Mouse (Mus musculus): ENCODE data around the gene Rbm20. TPM values are rescaled to one million over a fixed set of nuclear protein-coding genes. Genes with fewer than 3 reads are reported as not detected.

The Rbm20 gene
- polyA plus RNA-seq, 1 experiment = 3.8 TPM

DNA sequence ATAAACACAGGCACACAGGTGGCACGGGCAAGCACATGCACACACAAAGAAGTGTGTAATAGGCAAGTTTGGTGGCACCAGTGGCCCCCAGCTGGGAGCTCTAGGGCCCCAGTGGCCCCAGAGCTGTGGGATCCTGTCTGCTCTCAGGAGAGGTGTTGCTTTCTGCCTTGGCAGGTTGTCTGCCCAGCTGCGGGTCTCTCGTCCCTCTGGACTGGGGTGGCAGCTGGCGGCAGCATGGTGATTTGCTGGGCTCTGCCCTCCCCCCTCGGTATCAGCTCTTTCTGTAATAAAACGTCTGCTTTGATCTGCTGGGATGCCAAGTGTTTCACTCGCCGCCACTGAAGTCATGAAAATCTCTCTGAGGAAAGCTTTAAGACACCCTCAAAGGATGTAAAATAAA is 10.4 kb upstream of the Rbm20 start:
- TF ChIP-seq POLR2A (IDR thresholded peaks at IDR 0.05; ENCODE audit: borderline replicate concordance, extremely low read depth, low read depth, low read length) (no peak), CTCF (IDR thresholded peaks at IDR 0.05; ENCODE audit: insufficient read depth, low read length) (no peak)
- no peaks in the 10 kb centered on the region for H3K4me1 ChIP-seq (ENCODE audit: control insufficient read depth, insufficient read depth, low read length)
- no peak for DNase-seq
- 34% methylated on average over 8 of the region's 8 CpGs for WGBS
- H3K4me3 ChIP-seq (replicated peaks; ENCODE audit: extremely low read depth, low read depth, low read length) = no peak overlapping the region

DNA sequence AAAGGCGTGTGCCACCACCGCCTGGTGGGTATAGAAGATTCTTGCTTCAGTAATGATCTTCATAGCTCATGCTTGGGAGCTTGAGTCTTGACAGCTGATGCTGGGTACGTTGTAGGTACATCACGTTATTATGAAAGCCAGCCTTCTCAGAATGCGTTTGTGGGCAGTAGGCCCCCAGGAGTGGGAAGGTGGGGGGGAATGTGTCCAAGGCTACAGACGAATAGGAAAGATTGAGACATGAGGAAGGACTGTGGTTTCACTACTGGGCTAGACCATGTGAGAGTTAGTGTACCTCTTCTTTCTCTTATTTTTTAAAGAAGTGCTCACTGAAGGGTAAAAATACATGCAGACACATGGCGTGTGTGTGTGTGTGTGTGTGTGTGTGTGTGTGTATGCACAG is 8.3 kb upstream of the Rbm20 start:
- WGBS = 80% methylated on average over 7 of the region's 7 CpGs
- DNase-seq = no peak
- H3K4me3 ChIP-seq (replicated peaks; ENCODE audit: extremely low read depth, low read depth, low read length) = no peak overlapping the region
- no peaks in the 10 kb centered on the region for H3K4me1 ChIP-seq (ENCODE audit: control insufficient read depth, insufficient read depth, low read length)
- TF ChIP-seq CTCF (IDR thresholded peaks at IDR 0.05; ENCODE audit: insufficient read depth, low read length) (no peak), POLR2A (IDR thresholded peaks at IDR 0.05; ENCODE audit: borderline replicate concordance, extremely low read depth, low read depth, low read length) (no peak)

DNA sequence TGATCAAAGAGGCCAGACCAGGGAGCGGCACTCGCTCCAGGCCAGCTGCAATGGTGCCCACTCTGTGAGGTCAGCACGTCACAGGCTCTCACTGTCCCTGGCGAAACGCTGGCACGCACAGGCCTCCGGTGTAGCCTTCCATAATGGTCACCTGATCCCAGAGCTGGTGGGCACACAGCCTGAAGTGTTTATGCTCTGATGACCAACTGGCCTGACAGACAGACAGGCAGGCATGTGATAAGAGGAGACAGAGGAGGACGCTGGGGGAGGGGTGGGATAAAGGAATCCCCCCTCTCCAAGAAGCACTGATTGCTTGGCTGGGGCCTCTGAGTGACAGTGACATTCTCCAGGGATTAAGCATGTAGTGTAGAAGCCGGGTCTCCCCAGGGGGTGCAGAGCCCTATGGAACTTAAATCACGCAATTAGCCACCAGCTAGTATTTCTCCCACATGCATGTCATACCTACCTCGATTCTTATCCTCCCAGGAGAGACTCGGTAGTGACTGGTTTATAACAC is 6.4 kb upstream of the Rbm20 start:
- no peak for DNase-seq
- H3K4me3 ChIP-seq (replicated peaks; ENCODE audit: extremely low read depth, low read depth, low read length) = no peak overlapping the region
- no peak for TF ChIP-seq CTCF (IDR thresholded peaks at IDR 0.05; ENCODE audit: insufficient read depth, low read length)
- TF ChIP-seq POLR2A (IDR thresholded peaks at IDR 0.05; ENCODE audit: borderline replicate concordance, extremely low read depth, low read depth, low read length) = no peak
- H3K4me1 ChIP-seq (ENCODE audit: control insufficient read depth, insufficient read depth, low read length) = no peaks in the 10 kb centered on the region
- 39% methylated on average over 12 of the region's 12 CpGs for WGBS

DNA sequence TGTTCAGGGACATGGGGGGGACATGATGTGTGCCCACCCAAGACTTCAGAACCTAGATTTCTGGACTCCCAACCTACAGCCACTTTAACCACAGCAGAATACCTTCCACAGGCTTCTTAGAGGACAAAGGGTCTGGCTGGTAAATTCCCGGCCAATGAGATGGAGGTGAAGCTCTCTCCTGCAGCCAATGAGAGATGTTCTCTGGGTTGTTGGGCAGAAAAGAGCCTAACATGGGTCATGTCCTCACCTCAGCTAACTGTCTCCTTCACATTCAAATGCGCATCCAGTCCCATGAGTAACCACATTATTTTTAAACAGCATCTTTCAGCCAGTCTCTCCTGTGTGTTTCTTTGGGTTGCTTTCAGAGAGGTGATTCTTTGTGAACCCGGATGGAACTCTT is 5.7 kb upstream of the Rbm20 start:
- Histone ChIP-seq H3K4me1 (ENCODE audit: control insufficient read depth, insufficient read depth, low read length) (no peaks in the 10 kb centered on the region), H3K4me3 (replicated peaks; ENCODE audit: extremely low read depth, low read depth, low read length) (no peak overlapping the region)
- no peak for DNase-seq
- TF ChIP-seq CTCF (IDR thresholded peaks at IDR 0.05; ENCODE audit: insufficient read depth, low read length) (no peak), POLR2A (IDR thresholded peaks at IDR 0.05; ENCODE audit: borderline replicate concordance, extremely low read depth, low read depth, low read length) (no peak)
- 67% methylated on average over 3 of the region's 3 CpGs for WGBS

DNA sequence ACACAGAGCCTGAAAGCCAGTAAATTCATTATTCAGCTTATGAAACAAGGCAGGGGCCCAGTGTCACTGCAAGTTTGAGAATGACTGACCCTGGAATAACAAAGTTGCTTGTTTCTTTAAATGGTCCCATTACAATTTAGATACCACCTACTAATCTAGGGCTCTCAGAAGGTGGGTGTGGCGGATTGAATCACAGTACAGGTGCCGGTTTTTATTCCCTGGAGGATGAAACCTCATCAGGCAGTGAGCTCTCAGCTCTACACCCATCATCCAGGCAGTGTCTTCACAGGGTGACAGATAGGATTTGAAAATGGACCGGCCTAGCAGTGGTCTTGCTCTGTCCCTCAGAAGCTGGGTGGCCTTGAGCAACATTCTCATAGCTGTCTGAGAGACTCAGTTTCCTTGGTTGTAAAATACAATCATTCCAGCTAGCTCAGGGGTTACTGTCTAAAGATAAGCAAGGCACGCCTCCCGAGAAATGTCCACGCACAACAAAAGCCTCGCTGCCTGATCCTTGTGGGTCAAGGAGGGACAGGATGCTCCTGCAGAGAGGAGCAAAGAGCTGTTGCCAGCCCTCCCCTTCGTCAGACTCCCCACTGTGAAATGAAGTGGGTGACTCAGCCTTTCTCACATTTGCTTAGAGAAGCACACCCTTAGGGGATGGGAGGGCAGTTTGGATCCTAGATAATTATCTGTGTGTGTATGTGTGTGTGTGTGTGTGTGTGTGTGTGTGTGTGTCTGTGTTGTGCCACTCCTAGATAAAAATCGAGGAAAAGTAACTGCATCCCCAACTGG is 2.8 kb upstream of the Rbm20 start:
- TF ChIP-seq POLR2A (IDR thresholded peaks at IDR 0.05; ENCODE audit: borderline replicate concordance, extremely low read depth, low read depth, low read length) = no peak
- 36% methylated on average over 9 of the region's 9 CpGs for WGBS
- H3K4me1 ChIP-seq (ENCODE audit: control insufficient read depth, insufficient read depth, low read length) = no peaks in the 10 kb centered on the region
- no peak overlapping the region for H3K4me3 ChIP-seq (replicated peaks; ENCODE audit: extremely low read depth, low read depth, low read length)
- no peak for DNase-seq

DNA sequence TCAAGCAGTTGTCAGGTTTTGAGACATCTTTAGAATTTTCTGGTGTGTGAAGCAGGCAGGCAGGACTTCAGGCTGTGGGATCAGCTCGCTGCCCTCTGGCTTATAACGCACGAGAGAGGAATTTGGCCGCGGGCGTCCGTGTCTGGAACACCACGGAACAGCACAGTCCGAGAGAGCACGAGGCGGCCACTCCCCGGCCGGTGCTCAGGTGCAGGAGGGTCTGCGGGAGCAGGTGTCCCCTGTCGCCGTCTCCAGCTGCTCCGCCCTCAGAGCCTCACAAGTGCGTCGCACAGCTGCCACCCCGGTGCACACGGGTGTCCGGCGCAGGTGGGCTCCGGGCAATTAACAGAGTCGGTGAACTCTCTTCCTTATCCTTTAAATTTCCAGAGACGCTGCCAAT is 878 bp upstream of the Rbm20 start:
- no peak overlapping the region for H3K4me3 ChIP-seq (replicated peaks; ENCODE audit: extremely low read depth, low read depth, low read length)
- no peaks in the 10 kb centered on the region for H3K4me1 ChIP-seq (ENCODE audit: control insufficient read depth, insufficient read depth, low read length)
- no peak for DNase-seq
- TF ChIP-seq CTCF (IDR thresholded peaks at IDR 0.05; ENCODE audit: insufficient read depth, low read length) = no peak
- no peak for TF ChIP-seq POLR2A (IDR thresholded peaks at IDR 0.05; ENCODE audit: borderline replicate concordance, extremely low read depth, low read depth, low read length)
- 3% methylated on average over 26 of the region's 26 CpGs for WGBS

DNA sequence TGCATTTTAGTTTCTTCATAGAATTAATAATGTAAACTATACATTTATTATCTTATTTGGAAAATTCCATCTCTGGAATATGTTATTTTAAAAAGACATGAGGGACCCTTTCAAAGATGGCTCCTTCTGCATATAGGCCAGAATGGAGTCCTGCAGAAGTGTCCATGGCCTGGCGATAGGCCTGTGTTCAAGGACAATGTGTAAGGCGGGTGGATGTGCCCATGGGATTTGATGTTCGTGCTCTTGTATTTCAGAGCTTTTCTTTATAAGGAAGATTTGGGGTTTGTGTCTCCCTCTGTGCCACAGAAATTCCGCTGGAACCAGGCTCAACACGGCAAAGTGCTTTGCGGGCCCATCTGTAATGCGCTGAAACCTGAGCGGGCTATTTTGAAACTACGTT is 2.1 kb downstream of the Rbm20 start:
- H3K4me3 ChIP-seq (replicated peaks; ENCODE audit: extremely low read depth, low read depth, low read length) = no peak overlapping the region
- WGBS = 91% methylated on average over 9 of the region's 9 CpGs
- TF ChIP-seq CTCF (IDR thresholded peaks at IDR 0.05; ENCODE audit: insufficient read depth, low read length) (no peak), POLR2A (IDR thresholded peaks at IDR 0.05; ENCODE audit: borderline replicate concordance, extremely low read depth, low read depth, low read length) (no peak)
- no peaks in the 10 kb centered on the region for H3K4me1 ChIP-seq (ENCODE audit: control insufficient read depth, insufficient read depth, low read length)
- no peak for DNase-seq

DNA sequence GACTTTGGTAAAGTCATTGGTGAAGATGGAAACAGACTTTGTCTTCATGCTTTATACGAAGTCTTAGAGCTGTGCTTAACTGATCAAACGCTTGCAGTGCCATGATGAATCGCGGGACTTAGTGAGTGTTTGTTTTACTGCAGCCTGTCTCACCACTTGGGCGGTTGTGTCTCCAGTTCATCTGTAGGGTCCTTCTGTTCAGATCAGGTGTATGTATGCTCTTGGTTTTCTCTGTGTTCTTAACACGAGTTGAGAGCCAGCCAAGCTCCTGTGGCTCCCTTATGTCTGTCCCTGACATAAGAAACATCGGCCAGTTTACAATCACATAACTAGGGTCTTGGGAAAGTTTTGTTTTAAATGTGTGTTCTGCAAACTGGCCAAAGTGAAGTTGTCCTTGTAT is 2.9 kb downstream of the Rbm20 start:
- no peak for DNase-seq
- Histone ChIP-seq H3K4me3 (replicated peaks; ENCODE audit: extremely low read depth, low read depth, low read length) (no peak overlapping the region), H3K4me1 (ENCODE audit: control insufficient read depth, insufficient read depth, low read length) (no peaks in the 10 kb centered on the region)
- WGBS = 57% methylated on average over 7 of the region's 7 CpGs
- TF ChIP-seq CTCF (IDR thresholded peaks at IDR 0.05; ENCODE audit: insufficient read depth, low read length) (no peak), POLR2A (IDR thresholded peaks at IDR 0.05; ENCODE audit: borderline replicate concordance, extremely low read depth, low read depth, low read length) (no peak)

DNA sequence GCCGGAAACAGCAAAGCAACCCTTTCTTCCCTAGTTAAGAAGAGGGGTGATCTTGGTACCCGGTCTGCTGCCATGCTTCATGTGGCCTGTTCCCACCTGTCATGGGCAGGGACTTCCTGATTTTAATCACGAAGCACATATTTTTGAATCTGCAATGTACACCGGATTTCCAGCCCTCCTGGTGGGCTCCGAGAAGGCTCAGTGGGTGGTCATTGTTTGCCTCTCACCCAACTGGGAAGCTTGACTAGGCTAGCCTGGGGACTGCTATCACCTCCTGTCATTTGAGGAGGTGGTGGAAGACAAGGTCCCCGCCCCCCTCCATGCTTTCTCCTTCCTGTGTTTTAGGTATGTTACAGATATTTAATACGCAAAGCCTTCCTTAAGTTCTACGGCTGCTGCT is 5.3 kb downstream of the Rbm20 start:
- 24% methylated on average over 8 of the region's 8 CpGs for WGBS
- Histone ChIP-seq H3K4me3 (replicated peaks; ENCODE audit: extremely low read depth, low read depth, low read length) (no peak overlapping the region), H3K4me1 (ENCODE audit: control insufficient read depth, insufficient read depth, low read length) (no peaks in the 10 kb centered on the region)
- no peak for TF ChIP-seq CTCF (IDR thresholded peaks at IDR 0.05; ENCODE audit: insufficient read depth, low read length)
- TF ChIP-seq POLR2A (IDR thresholded peaks at IDR 0.05; ENCODE audit: borderline replicate concordance, extremely low read depth, low read depth, low read length) = no peak
- no peak for DNase-seq

DNA sequence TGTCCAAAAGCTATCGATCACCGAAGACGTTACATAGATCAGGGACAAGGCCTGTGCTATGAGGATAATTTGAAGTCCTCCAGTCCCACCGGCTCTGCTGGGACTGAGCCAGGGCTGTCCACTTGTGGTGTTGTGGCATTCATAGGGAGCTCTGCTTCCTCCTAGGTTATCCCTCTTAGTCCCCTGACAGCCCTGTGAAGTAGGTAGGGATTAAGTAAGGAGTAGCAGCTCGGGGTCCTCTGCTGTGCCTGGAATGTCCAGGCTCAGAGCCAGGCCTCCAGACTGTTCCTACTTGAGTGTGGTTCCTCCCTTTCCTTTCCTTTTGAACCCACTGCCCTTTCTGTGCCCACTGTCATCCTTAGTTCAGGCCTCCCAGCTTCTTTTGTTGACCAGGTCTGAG is 10.5 kb downstream of the Rbm20 start:
- 66% methylated on average over 5 of the region's 5 CpGs for WGBS
- TF ChIP-seq POLR2A (IDR thresholded peaks at IDR 0.05; ENCODE audit: borderline replicate concordance, extremely low read depth, low read depth, low read length) (no peak), CTCF (IDR thresholded peaks at IDR 0.05; ENCODE audit: insufficient read depth, low read length) (no peak)
- DNase-seq = no peak
- Histone ChIP-seq H3K4me3 (replicated peaks; ENCODE audit: extremely low read depth, low read depth, low read length) (no peak overlapping the region), H3K4me1 (ENCODE audit: control insufficient read depth, insufficient read depth, low read length) (no peaks in the 10 kb centered on the region)

Data from lung, adult 2 months (tissue).